Mouse (Mus musculus): ENCODE data around the gene Necab3. TPM values are rescaled to one million over a fixed set of nuclear protein-coding genes. Genes with fewer than 3 reads are reported as not detected.

Necab3 gene
- polyA plus RNA-seq, 1 experiment = 1.5 TPM

- 48% methylated on average over 9 of the region's 9 CpGs for WGBS
- TF ChIP-seq POLR2A (IDR thresholded peaks at IDR 0.05; ENCODE audit: low read depth, low read length) (no peak), CTCF (conservative IDR thresholded peaks at IDR 0.05; ENCODE audit: insufficient read depth, insufficient read length, low read depth, low read length) (peak; percentile 63)
- H3K36me3 ChIP-seq (ENCODE audit: control insufficient read depth, insufficient read depth, low read length) = peaks cover 3% of the 10 kb centered on the region; the same call in 1 of the 2 replicates
These were observed 51.0 kb downstream of the Necab3 start for GRCm38 (mm10) chr2:154507566-154508283.

GRCm38 (mm10) chr2:154507076-154507475 is 51.6 kb downstream of the Necab3 start:
- Histone ChIP-seq H3K4me1 (ENCODE audit: control insufficient read depth, insufficient read depth, low read length) (peaks cover 3% of the 10 kb centered on the region; the same call in 1 of the 2 replicates), H3K4me3 (ENCODE audit: insufficient read depth, low read depth, low read length) (no peak overlapping the region), H3K27ac (ENCODE audit: insufficient read depth, low read depth, low read length) (no peak overlapping the region), H3K27me3 (replicated peaks; ENCODE audit: control insufficient read depth, insufficient read depth, low read length) (no peaks in the 10 kb centered on the region), H3K36me3 (ENCODE audit: control insufficient read depth, insufficient read depth, low read length) (peaks cover 3% of the 10 kb centered on the region; the same call in 1 of the 2 replicates)
- WGBS = 69% methylated on average over 2 of the region's 2 CpGs
- TF ChIP-seq POLR2A (IDR thresholded peaks at IDR 0.05; ENCODE audit: low read depth, low read length) (no peak), CTCF (conservative IDR thresholded peaks at IDR 0.05; ENCODE audit: insufficient read depth, insufficient read length, low read depth, low read length) (no peak)
- no peak for DNase-seq

More at GRCm38 (mm10) chr2:154507566-154508283, 51.0 kb downstream of the Necab3 start:
- DNase-seq = peak; percentile 52
- Histone ChIP-seq H3K4me1 (ENCODE audit: control insufficient read depth, insufficient read depth, low read length) (peaks cover 3% of the 10 kb centered on the region; the same call in 1 of the 2 replicates), H3K27ac (ENCODE audit: insufficient read depth, low read depth, low read length) (no peak overlapping the region), H3K27me3 (replicated peaks; ENCODE audit: control insufficient read depth, insufficient read depth, low read length) (no peaks in the 10 kb centered on the region), H3K4me3 (ENCODE audit: insufficient read depth, low read depth, low read length) (no peak overlapping the region)

GRCm38 (mm10) chr2:154500758-154501157 is 57.9 kb downstream of the Necab3 start:
- H3K4me3 ChIP-seq (ENCODE audit: insufficient read depth, low read depth, low read length) = no peak overlapping the region
- no peaks in the 10 kb centered on the region for H3K27me3 ChIP-seq (replicated peaks; ENCODE audit: control insufficient read depth, insufficient read depth, low read length)
- H3K27ac ChIP-seq (ENCODE audit: insufficient read depth, low read depth, low read length) = no peak overlapping the region
- WGBS = 86% methylated on average over 3 of the region's 3 CpGs
- TF ChIP-seq POLR2A (IDR thresholded peaks at IDR 0.05; ENCODE audit: low read depth, low read length) = no peak
- no peak for TF ChIP-seq CTCF (conservative IDR thresholded peaks at IDR 0.05; ENCODE audit: insufficient read depth, insufficient read length, low read depth, low read length)
- H3K36me3 ChIP-seq (ENCODE audit: control insufficient read depth, insufficient read depth, low read length) = peaks cover 2% of the 10 kb centered on the region; the same call in 1 of the 2 replicates
- H3K4me1 ChIP-seq (ENCODE audit: control insufficient read depth, insufficient read depth, low read length) = peaks cover 3% of the 10 kb centered on the region; the same call in 1 of the 2 replicates
- no peak for DNase-seq

GRCm38 (mm10) chr2:154499717-154500247 is 58.9 kb downstream of the Necab3 start:
- Histone ChIP-seq H3K4me1 (ENCODE audit: control insufficient read depth, insufficient read depth, low read length) (peaks cover 3% of the 10 kb centered on the region; the same call in 1 of the 2 replicates), H3K27me3 (replicated peaks; ENCODE audit: control insufficient read depth, insufficient read depth, low read length) (no peaks in the 10 kb centered on the region), H3K27ac (ENCODE audit: insufficient read depth, low read depth, low read length) (no peak overlapping the region), H3K4me3 (ENCODE audit: insufficient read depth, low read depth, low read length) (no peak overlapping the region), H3K36me3 (ENCODE audit: control insufficient read depth, insufficient read depth, low read length) (no peaks in the 10 kb centered on the region)
- TF ChIP-seq POLR2A (IDR thresholded peaks at IDR 0.05; ENCODE audit: low read depth, low read length) = no peak
- no peak for TF ChIP-seq CTCF (conservative IDR thresholded peaks at IDR 0.05; ENCODE audit: insufficient read depth, insufficient read length, low read depth, low read length)
- WGBS = 97% methylated on average over 2 of the region's 2 CpGs
- DNase-seq = no peak

GRCm38 (mm10) chr2:154498571-154498970 is 60.1 kb downstream of the Necab3 start:
- no peak for DNase-seq
- Histone ChIP-seq H3K4me3 (ENCODE audit: insufficient read depth, low read depth, low read length) (no peak overlapping the region), H3K27ac (ENCODE audit: insufficient read depth, low read depth, low read length) (peak overlapping the region; percentile 41), H3K27me3 (replicated peaks; ENCODE audit: control insufficient read depth, insufficient read depth, low read length) (no peaks in the 10 kb centered on the region), H3K4me1 (ENCODE audit: control insufficient read depth, insufficient read depth, low read length) (peaks cover 3% of the 10 kb centered on the region; the same call in 1 of the 2 replicates), H3K36me3 (ENCODE audit: control insufficient read depth, insufficient read depth, low read length) (no peaks in the 10 kb centered on the region)
- WGBS = 32% methylated on average over 5 of the region's 5 CpGs
- TF ChIP-seq CTCF (conservative IDR thresholded peaks at IDR 0.05; ENCODE audit: insufficient read depth, insufficient read length, low read depth, low read length) (no peak), POLR2A (IDR thresholded peaks at IDR 0.05; ENCODE audit: low read depth, low read length) (no peak)

GRCm38 (mm10) chr2:154495021-154495420 is 63.7 kb downstream of the Necab3 start:
- 82% methylated on average over 4 of the region's 4 CpGs for WGBS
- H3K36me3 ChIP-seq (ENCODE audit: control insufficient read depth, insufficient read depth, low read length) = no peaks in the 10 kb centered on the region

More at GRCm38 (mm10) chr2:154495021-154495420, 63.7 kb downstream of the Necab3 start:
- Histone ChIP-seq H3K4me3 (ENCODE audit: insufficient read depth, low read depth, low read length) (no peak overlapping the region), H3K4me1 (ENCODE audit: control insufficient read depth, insufficient read depth, low read length) (peaks cover 3% of the 10 kb centered on the region; the same call in 1 of the 2 replicates), H3K27ac (ENCODE audit: insufficient read depth, low read depth, low read length) (no peak overlapping the region), H3K27me3 (replicated peaks; ENCODE audit: control insufficient read depth, insufficient read depth, low read length) (no peaks in the 10 kb centered on the region)
- DNase-seq = no peak
- TF ChIP-seq POLR2A (IDR thresholded peaks at IDR 0.05; ENCODE audit: low read depth, low read length) = no peak
- TF ChIP-seq CTCF (conservative IDR thresholded peaks at IDR 0.05; ENCODE audit: insufficient read depth, insufficient read length, low read depth, low read length) = no peak

Other genes with a start within 250 kb of the Necab3 start
- 17.1 and 19.0 TPM in 2 replicates for gene Cdk5rap1, start 185.9 kb downstream of the Necab3 start, polyA plus RNA-seq (2012; rRNA removed)
- 60.5 and 63.4 TPM in 2 replicates for gene Snta1, start 150.8 kb downstream of the Necab3 start, polyA plus RNA-seq (2012; rRNA removed)
- 11.7 and 11.8 TPM in 2 replicates for gene Cbfa2t2, start 122.4 kb downstream of the Necab3 start, polyA plus RNA-seq (2012; rRNA removed)
- gene 1700003F12Rik, start 11.8 kb downstream of the Necab3 start, polyA plus RNA-seq (2012; rRNA removed) = 0.29 and 0.52 TPM in 2 replicates
- gene Actl10, start 7.1 kb downstream of the Necab3 start, polyA plus RNA-seq (2012; rRNA removed) = 0.05 TPM in 1 of 2 replicates, not detected in the other
- 3.6 and 4.1 TPM in 2 replicates for gene E2f1, start 11.0 kb upstream of the Necab3 start, polyA plus RNA-seq (2012; rRNA removed)
- gene Pxmp4, start 44.8 kb upstream of the Necab3 start, polyA plus RNA-seq (2012; rRNA removed) = 118 and 138 TPM in 2 replicates
- 4.9 and 5.3 TPM in 2 replicates for gene Zfp341, start 54.4 kb upstream of the Necab3 start, polyA plus RNA-seq (2012; rRNA removed)
- gene 4930519P11Rik, start 54.5 kb upstream of the Necab3 start, polyA plus RNA-seq (2012; rRNA removed) = 0.57 and 0.86 TPM in 2 replicates
- 71.9 and 102 TPM in 2 replicates for gene Chmp4b, start 92.8 kb upstream of the Necab3 start, polyA plus RNA-seq (2012; rRNA removed)
- not detected in 2 replicates for gene Gm14214, start 211.1 kb upstream of the Necab3 start, polyA plus RNA-seq (2012; rRNA removed)
- gene Raly, start 232.2 kb upstream of the Necab3 start, polyA plus RNA-seq (2012; rRNA removed) = 152 and 163 TPM in 2 replicates
- gene a, start 232.5 kb upstream of the Necab3 start, polyA plus RNA-seq (2012; rRNA removed) = not detected in 2 replicates

Data from kidney, adult 2 months (tissue).